Mouse (Mus musculus): ENCODE data around the gene Efna1. TPM values are rescaled to one million over a fixed set of nuclear protein-coding genes. Genes with fewer than 3 reads are reported as not detected.

The Efna1 gene
- total and polyA plus RNA-seq, 3 experiments, result not detected

DNA sequence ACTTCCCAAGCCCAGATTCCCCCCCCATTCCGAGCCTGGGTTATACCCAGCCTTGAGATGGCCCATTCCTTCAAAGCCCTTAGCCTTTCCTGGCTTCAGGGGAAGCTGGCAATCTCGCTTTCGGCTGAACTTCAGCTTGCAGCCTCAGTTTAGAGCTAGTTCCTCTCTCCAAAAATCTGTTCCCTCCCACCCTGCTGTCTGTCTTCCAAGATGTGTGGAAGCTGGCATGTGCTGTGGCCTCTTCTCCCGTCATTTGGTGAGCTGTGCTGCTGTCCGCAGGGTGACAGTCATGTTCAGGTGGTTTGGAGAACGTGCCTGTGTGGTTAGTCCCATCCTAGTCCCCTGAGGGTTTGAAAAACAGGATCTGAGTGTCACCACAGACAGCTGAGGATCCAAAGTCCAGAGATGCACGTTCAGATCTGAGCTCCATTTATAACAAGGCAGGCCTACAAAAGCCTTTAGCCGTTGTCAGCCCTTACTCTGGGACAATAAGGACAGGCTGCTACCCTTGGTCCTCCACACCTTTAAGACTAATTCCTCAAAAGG, 14.8 kb upstream of the Efna1 start:
- H3K9me3 ChIP-seq (replicated peaks; ENCODE audit: insufficient read depth, low read length), result no peaks in the 10 kb centered on the region
- no peak for DNase-seq (ENCODE audit: low read depth, low spot score)
- no peaks in the 10 kb centered on the region for H3K79me2 ChIP-seq (ENCODE audit: control insufficient read depth, insufficient read depth, low read length, poor library complexity)
- no peak overlapping the region for H3K27ac ChIP-seq (ENCODE audit: control insufficient read depth, low read depth, low read length)
- peaks cover 12 to 22% of the 10 kb centered on the region in 2 experiments for H3K4me1 ChIP-seq (ENCODE audit: control insufficient read depth in 1 of 2, insufficient read depth in 2 of 2, low read length in 2 of 2)
- no peak overlapping the region for H3K9ac ChIP-seq (ENCODE audit: control insufficient read depth, low read depth, low read length, poor library complexity, severe bottlenecking)
- TF ChIP-seq E2F4 (IDR thresholded peaks at IDR 0.05; ENCODE audit: borderline replicate concordance, low read depth, low read length) (no peak), GABPA (IDR thresholded peaks at IDR 0.05; ENCODE audit: low read depth, low read length) (no peak), MXI1 (IDR thresholded peaks at IDR 0.05; ENCODE audit: low read depth, low read length) (no peak), UBTF (IDR thresholded peaks at IDR 0.05; ENCODE audit: borderline replicate concordance, insufficient read depth, low read depth, low read length) (no peak), SMC3 (IDR thresholded peaks at IDR 0.05; ENCODE audit: low read depth, low read length) (no peak)
- no peak overlapping the region for H3K4me3 ChIP-seq (ENCODE audit: control insufficient read depth in 1 of 2, insufficient read depth in 1 of 2, low read depth in 2 of 2, low read length in 2 of 2)
- H3K36me3 ChIP-seq (ENCODE audit: control insufficient read depth in 1 of 2, insufficient read depth in 2 of 2, low read length in 2 of 2), result peaks cover 0 to 13% of the 10 kb centered on the region in 2 experiments; a peak in 2 of 4 replicates
- H3K27me3 ChIP-seq (ENCODE audit: control insufficient read depth in 1 of 2, insufficient read depth in 2 of 2, low read length in 2 of 2), result no peaks in the 10 kb centered on the region

DNA sequence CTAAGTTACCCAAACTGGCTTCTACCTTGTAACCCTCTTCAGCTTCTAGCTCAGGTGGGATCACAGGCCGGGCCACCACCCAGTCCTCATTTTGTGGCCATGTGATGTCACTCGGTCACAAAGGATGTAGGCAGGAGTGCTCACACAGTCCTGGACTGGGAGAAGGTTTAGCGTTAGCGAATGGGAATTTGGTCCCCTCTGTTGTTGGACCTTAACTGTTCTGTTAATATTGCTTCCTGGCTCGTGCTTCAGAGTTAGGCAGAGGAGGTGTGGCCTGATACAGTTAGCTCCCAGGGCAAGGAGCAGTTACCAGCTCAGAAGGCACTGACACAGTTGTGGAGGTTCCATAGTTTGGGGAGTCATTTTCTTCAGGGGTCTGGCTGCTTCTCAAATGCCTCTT, 13.3 kb upstream of the Efna1 start:
- TF ChIP-seq BHLHE40 (IDR thresholded peaks at IDR 0.05; ENCODE audit: borderline replicate concordance, low read depth, low read length), result no peak
- TF ChIP-seq RAD21 (IDR thresholded peaks at IDR 0.05; ENCODE audit: low read depth, low read length), result no peak
- no peak for TF ChIP-seq MXI1 (IDR thresholded peaks at IDR 0.05; ENCODE audit: low read depth, low read length)
- no peak for TF ChIP-seq EP300 (IDR thresholded peaks at IDR 0.05; ENCODE audit: low read depth in 1 of 2, low read length in 2 of 2)
- no peak for TF ChIP-seq POLR2AphosphoS2 (IDR thresholded peaks at IDR 0.05; ENCODE audit: low read length)
- no peak for TF ChIP-seq KAT2A (conservative IDR thresholded peaks at IDR 0.05; ENCODE audit: low read depth, low read length)
- TF ChIP-seq CHD1 (IDR thresholded peaks at IDR 0.05; ENCODE audit: low read depth, low read length), result no peak
- no peak for TF ChIP-seq MAZ (IDR thresholded peaks at IDR 0.05; ENCODE audit: low read depth, low read length)
- TF ChIP-seq CHD2 (IDR thresholded peaks at IDR 0.05; ENCODE audit: low read length), result no peak
- no peak for TF ChIP-seq HCFC1 (IDR thresholded peaks at IDR 0.05; ENCODE audit: low read depth, low read length)
- no peak for TF ChIP-seq RCOR1 (IDR thresholded peaks at IDR 0.05; ENCODE audit: low read depth, low read length)
- TF ChIP-seq MYB (IDR thresholded peaks at IDR 0.05; ENCODE audit: low read depth, low read length), result no peak
- TF ChIP-seq TCF12 (IDR thresholded peaks at IDR 0.05; ENCODE audit: low read depth, low read length), result no peak
- no peak for TF ChIP-seq MEF2A (IDR thresholded peaks at IDR 0.05; ENCODE audit: extremely low read depth, insufficient replicate concordance, low read depth, low read length, poor library complexity, severe bottlenecking)
- TF ChIP-seq USF2 (IDR thresholded peaks at IDR 0.05; ENCODE audit: borderline replicate concordance in 1 of 2, insufficient read depth in 1 of 2, low read depth in 1 of 2, low read length in 2 of 2), result no peak
- no peak for TF ChIP-seq NRF1 (IDR thresholded peaks at IDR 0.05; ENCODE audit: insufficient read depth, low read depth, low read length, poor library complexity, severe bottlenecking)
- no peak for TF ChIP-seq NELFE (IDR thresholded peaks at IDR 0.05; ENCODE audit: low read depth, low read length)
- no peak for TF ChIP-seq SMC3 (IDR thresholded peaks at IDR 0.05; ENCODE audit: low read depth, low read length)
- no peak for TF ChIP-seq SIN3A (IDR thresholded peaks at IDR 0.05; ENCODE audit: low read length)
- TF ChIP-seq ETS1 (IDR thresholded peaks at IDR 0.05; ENCODE audit: low read depth, low read length), result no peak
- no peaks in the 10 kb centered on the region for H3K79me2 ChIP-seq (ENCODE audit: control insufficient read depth, insufficient read depth, low read length, poor library complexity)
- H3K9ac ChIP-seq (ENCODE audit: control insufficient read depth, low read depth, low read length, poor library complexity, severe bottlenecking), result no peak overlapping the region
- peaks cover 12 to 22% of the 10 kb centered on the region in 2 experiments for H3K4me1 ChIP-seq (ENCODE audit: control insufficient read depth in 1 of 2, insufficient read depth in 2 of 2, low read length in 2 of 2)
- H3K36me3 ChIP-seq (ENCODE audit: control insufficient read depth in 1 of 2, insufficient read depth in 2 of 2, low read length in 2 of 2), result peaks cover 0 to 13% of the 10 kb centered on the region in 2 experiments; a peak in 2 of 4 replicates
- no peak overlapping the region for H3K4me3 ChIP-seq (ENCODE audit: control insufficient read depth in 1 of 2, insufficient read depth in 1 of 2, low read depth in 2 of 2, low read length in 2 of 2)
- H3K27me3 ChIP-seq (ENCODE audit: control insufficient read depth in 1 of 2, insufficient read depth in 2 of 2, low read length in 2 of 2), result peaks cover 0 to 2% of the 10 kb centered on the region in 2 experiments; a peak in 1 of 4 replicates
- DNase-seq (ENCODE audit: low read depth, low spot score), result no peak
- H3K27ac ChIP-seq (ENCODE audit: control insufficient read depth, low read depth, low read length), result no peak overlapping the region
- H3K9me3 ChIP-seq (replicated peaks; ENCODE audit: insufficient read depth, low read length), result no peaks in the 10 kb centered on the region

All from MEL (cell line).